25 mouse cellular contexts compared by ENCODE assay signal in the genomic region with DNA sequence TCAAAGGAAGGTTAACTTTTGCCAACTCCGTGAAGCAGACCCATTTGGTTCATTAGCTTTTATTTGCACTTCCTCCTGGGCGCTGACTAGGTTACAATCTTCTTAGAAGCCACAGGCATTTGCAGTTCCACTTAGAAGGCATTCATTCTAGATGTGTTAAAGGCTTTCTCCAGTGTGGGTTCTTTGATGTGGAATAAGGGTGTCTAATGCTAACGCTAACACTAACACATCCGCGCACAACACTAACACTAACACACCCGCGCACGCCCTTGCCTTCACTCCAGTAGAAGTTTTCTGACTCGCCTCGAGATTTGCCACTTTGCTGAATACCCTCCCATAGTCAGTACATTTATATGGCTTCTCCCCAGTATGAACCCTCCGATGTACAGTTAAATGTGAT. TPM values are rescaled to one million over a fixed set of nuclear protein-coding genes. Genes with fewer than 3 reads are reported as not detected.
DNase-seq lines count a peak whose midpoint lies in the region; ATAC-seq and TF ChIP-seq lines count a peak whose summit lies in the region.
"Had no signal": no experiment of that assay in that cellular context is flagged by ENCODE, and none has a peak within 500 bp of the region (broad histone marks: within the 10 kb centered on the region; RNA-seq: fewer than 3 reads in every experiment).

No protein-coding gene starts in this region.

- H3K4me1 ChIP-seq in kidney, postnatal 0 days (replicated peaks; ENCODE audit: insufficient read depth, low read length), result no peaks in the 10 kb centered on the region
- H3K4me1 ChIP-seq in intestine, embryonic 15.5 days (replicated peaks), result peaks cover 7% of the 10 kb centered on the region; the same call in 1 of the 2 replicates

- no peak for TF ChIP-seq CTCF in kidney, postnatal 0 days (IDR thresholded peaks at IDR 0.05; ENCODE audit: low read depth)
- no peak for TF ChIP-seq CTCF in brain, embryonic 14.5 days (IDR thresholded peaks at IDR 0.05; ENCODE audit: borderline replicate concordance, extremely low read depth, insufficient read depth, insufficient read length)

- no peak overlapping the region for H3K27ac ChIP-seq in kidney, postnatal 0 days
- no peak overlapping the region for H3K27ac ChIP-seq in intestine, embryonic 15.5 days
- H3K27ac ChIP-seq: embryonic facial prominence, embryonic 10.5 days; forebrain, embryonic 13.5 days; heart, adult 2 months; heart, embryonic 15.5 days; hindbrain, embryonic 14.5 days had no signal

- H3K4me3 ChIP-seq in kidney, postnatal 0 days (replicated peaks; ENCODE audit: low read depth, low read length), result no peak overlapping the region
- H3K4me3 ChIP-seq in intestine, embryonic 15.5 days (replicated peaks), result no peak overlapping the region
- H3K4me3 ChIP-seq: embryonic facial prominence, embryonic 10.5 days; forebrain, embryonic 13.5 days; heart, adult 2 months; heart, embryonic 15.5 days had no signal

- WGBS in kidney, postnatal 0 days, result 32% methylated on average over 11 of the region's 11 CpGs
- 63% methylated on average over 11 of the region's 11 CpGs for WGBS in intestine, embryonic 15.5 days

- no peaks in the 10 kb centered on the region for H3K27me3 ChIP-seq in kidney, postnatal 0 days (ENCODE audit: insufficient read depth, low read length)
- peaks cover 5% of the 10 kb centered on the region; the same call in 1 of the 2 replicates for H3K27me3 ChIP-seq in intestine, embryonic 15.5 days (replicated peaks)

- no peak for ATAC-seq in kidney, postnatal 0 days (replicated peaks; ENCODE audit: low FRiP score, low read depth)
- ATAC-seq in intestine, embryonic 15.5 days, result no peak
- ATAC-seq: forebrain, embryonic 13.5 days; forebrain, postnatal 0 days had no signal

- no peak for TF ChIP-seq POLR2A in brain, embryonic 14.5 days (IDR thresholded peaks at IDR 0.05; ENCODE audit: borderline replicate concordance, extremely low read depth, insufficient read depth, insufficient read length, poor library complexity, severe bottlenecking)

- no peaks in the 10 kb centered on the region for H3K36me3 ChIP-seq in kidney, postnatal 0 days (ENCODE audit: insufficient read depth, low read length)
- H3K36me3 ChIP-seq in intestine, embryonic 15.5 days, result no peaks in the 10 kb centered on the region
- H3K36me3 ChIP-seq: embryonic facial prominence, embryonic 10.5 days; heart, embryonic 15.5 days had no signal

- H3K9me3 ChIP-seq in kidney, postnatal 0 days (replicated peaks; ENCODE audit: low read length), result no peaks in the 10 kb centered on the region
- H3K9me3 ChIP-seq in intestine, embryonic 15.5 days, result no peaks in the 10 kb centered on the region
- H3K9me3 ChIP-seq: embryonic facial prominence, embryonic 10.5 days; forebrain, embryonic 13.5 days; heart, embryonic 15.5 days had no signal

- no peak overlapping the region for H3K4me2 ChIP-seq in kidney, postnatal 0 days (ENCODE audit: low read length)
- H3K4me2 ChIP-seq in intestine, embryonic 15.5 days (replicated peaks), result no peak overlapping the region
- H3K4me2 ChIP-seq: forebrain, embryonic 13.5 days; heart, embryonic 11.5 days; heart, embryonic 15.5 days; hindbrain, embryonic 14.5 days had no signal

- no peak overlapping the region for H3K9ac ChIP-seq in kidney, postnatal 0 days (ENCODE audit: low read depth, low read length)
- no peak overlapping the region for H3K9ac ChIP-seq in intestine, embryonic 15.5 days
- H3K9ac ChIP-seq: forebrain, embryonic 13.5 days; forebrain, postnatal 0 days; heart, embryonic 15.5 days; hindbrain, embryonic 14.5 days had no signal

- peak; percentile 45 for DNase-seq in kidney, postnatal 0 days (ENCODE audit: low spot score)
- no peak for DNase-seq in kidney, postnatal 14 days
- DNase-seq in Muller cell, postnatal 12 days (ENCODE audit: inconsistent ontology term), result peak; percentile 28
- peak; percentile 34 for DNase-seq in brain, embryonic 14.5 days (ENCODE audit: low read depth)
- DNase-seq in natural killer cell, adult 2 months (ENCODE audit: low spot score in 2 of 2), result peak; percentile 35 to 56
- no peak for DNase-seq in layer of hippocampus, adult 8-10 months (ENCODE audit: low spot score in 2 of 2)
- DNase-seq: adrenal gland, postnatal 10 days; cerebellum, adult 18-20 months; cerebellum, adult 9-11 months; cerebellum, postnatal 36 days; forebrain, postnatal 0 days; gastrocnemius, postnatal 14 days; heart, adult 2 months; heart, postnatal 14 days had no signal

RNA-seq across cellular contexts. Expression of a gene that starts 0.7 kb away (rescaled TPM):
- 0.45 TPM in 1 of 2 replicates, not detected in the other for polyA plus RNA-seq in kidney, postnatal 0 days (2015; fragmentation: Nextera tagmentation; extraction: Ambion mirVana)
- polyA plus RNA-seq in brain, embryonic 14.5 days (2012; rRNA removed), result not detected in 2 replicates
- not detected in 2 replicates for polyA plus RNA-seq in intestine, embryonic 15.5 days (2015; fragmentation: Nextera tagmentation; extraction: Ambion mirVana)
- total RNA-seq in layer of hippocampus, adult 8-10 months (2022), result not detected
- total RNA-seq: adrenal gland, postnatal 10 days; forebrain, postnatal 0 days; gastrocnemius, adult 18-20 months; gastrocnemius, postnatal 14 days; heart, adult 2 months; heart, postnatal 14 days; hematopoietic stem cell, adult 5-6 weeks; MEL had no signal
- polyA plus RNA-seq: embryonic facial prominence, embryonic 10.5 days; embryonic facial prominence, embryonic 14.5 days; forebrain, embryonic 13.5 days; forebrain, postnatal 0 days; gonadal fat pad, adult 2 months; heart, adult 2 months; heart, embryonic 11.5 days; heart, embryonic 15.5 days; hindbrain, embryonic 14.5 days had no signal

RNA-seq across cellular contexts. Expression of a gene that starts 20.5 kb away (rescaled TPM):
- polyA plus RNA-seq in kidney, postnatal 0 days (2015; fragmentation: Nextera tagmentation; extraction: Ambion mirVana), result 4.5 and 5.0 TPM in 2 replicates
- 14.4 and 16.2 TPM in 2 replicates for polyA plus RNA-seq in brain, embryonic 14.5 days (2012; rRNA removed)
- 5.4 and 5.6 TPM in 2 replicates for polyA plus RNA-seq in intestine, embryonic 15.5 days (2015; fragmentation: Nextera tagmentation; extraction: Ambion mirVana)
- 10 to 100 TPM; 16.3 to 19.9 (median 18.5) TPM for total RNA-seq in layer of hippocampus, adult 8-10 months (2022)
- total RNA-seq: MEL had no signal

RNA-seq across cellular contexts. Expression of a gene that starts 37.1 kb away (rescaled TPM):
- polyA plus RNA-seq in kidney, postnatal 0 days (2015; fragmentation: Nextera tagmentation; extraction: Ambion mirVana), result 10.8 and 11.4 TPM in 2 replicates
- 19.8 and 21.0 TPM in 2 replicates for polyA plus RNA-seq in brain, embryonic 14.5 days (2012; rRNA removed)
- 13.1 and 13.5 TPM in 2 replicates for polyA plus RNA-seq in intestine, embryonic 15.5 days (2015; fragmentation: Nextera tagmentation; extraction: Ambion mirVana)
- total RNA-seq in layer of hippocampus, adult 8-10 months (2022), result 10 to 100 TPM; 21.2 to 31.8 (median 24.3) TPM
- total RNA-seq: MEL had no signal

Comparison
In these comparisons a context has a peak if more than half of its experiments do, and no peak if none do; other contexts are left out.
1. DNase-seq: peak in kidney, postnatal 0 days (single experiment), Muller cell, postnatal 12 days (single experiment), brain, embryonic 14.5 days (single experiment) and natural killer cell, adult 2 months (2 of 2); none in kidney, postnatal 14 days (single experiment) and layer of hippocampus, adult 8-10 months (0 of 2).